Mouse (Mus musculus) neural tube, embryonic 14.5 days (tissue): ENCODE results near the gene Hsdl2. TPM values are rescaled to one million over a fixed set of nuclear protein-coding genes. Genes with fewer than 3 reads are reported as not detected.

Experiments
- ATAC-seq: fragments of 200-750 bp; cut with Nextera tagmentation; 2 replicates; pipeline ENCODE4 v1.8.0; 2017; ENCODE audit warnings: low read depth, mild to moderate bottlenecking, moderate TSS enrichment, moderate library complexity
- H3K27ac ChIP-seq: fragments of 300-500 bp; sonication (generic); 2 replicates; pipeline ENCODE4 v1.5.1; 2014; ENCODE audit warnings: low read depth, mild to moderate bottlenecking, control low read depth, low read length, moderate library complexity, mixed read lengths
- H3K27me3 ChIP-seq: fragments of 300-500 bp; sonication (generic); 2 replicates; pipeline ENCODE4 v1.6.1; 2014; ENCODE audit warnings: low read length; ENCODE audit not compliant: control insufficient read depth, insufficient read depth
- H3K36me3 ChIP-seq: fragments of 300-500 bp; sonication (generic); 2 replicates; pipeline ENCODE4 v1.6.1; 2014; ENCODE audit warnings: low read length, mixed read lengths; ENCODE audit not compliant: control insufficient read depth, insufficient read depth
- H3K4me1 ChIP-seq: fragments of 300-500 bp; sonication (generic); 2 replicates; pipeline ENCODE4 v1.6.1; 2014; ENCODE audit warnings: low read length; ENCODE audit not compliant: control insufficient read depth, insufficient read depth
- H3K4me2 ChIP-seq: fragments of 300-500 bp; sonication (generic); 2 replicates; pipeline ENCODE4 v1.6.1; 2014; ENCODE audit warnings: mild to moderate bottlenecking, low read depth, low read length, control low read depth
- H3K4me3 ChIP-seq: fragments of 300-500 bp; sonication (generic); 2 replicates; pipeline ENCODE4 v1.5.1; 2014; ENCODE audit warnings: low read depth, low read length, control low read depth, mixed read lengths
- H3K9ac ChIP-seq: fragments of 300-500 bp; sonication (generic); replicated peaks from 2 replicates; pipeline ENCODE4 v1.6.1; 2014; ENCODE audit warnings: low read depth, mild to moderate bottlenecking, control low read depth, low read length, mixed read lengths
- H3K9me3 ChIP-seq: fragments of 300-500 bp; sonication (generic); 2 replicates; pipeline ENCODE4 v1.6.1; 2016; ENCODE audit warnings: low read length; ENCODE audit not compliant: control insufficient read depth
- WGBS: fragments of 180-500 bp; shearing (Covaris S2); extraction: QIAGEN DNeasy Blood & Tissue Kit; methylation state at CpG from one replicate; pipeline ENCODE4 v1.1.7; 2014; 5-methylcytosine and 5-hydroxymethylcytosine counted together
- polyA plus RNA-seq: library from polyadenylated mRNA; unstranded; fragments of >200 nt; fragmentation: Nextera tagmentation; extraction: Ambion mirVana; gene quantifications from 2 replicates; pipeline ENCODE4 v1.2.1, GENCODE M21; 2014

Hsdl2 gene
- polyA plus RNA-seq, 1 experiment from 2014 or later = 39.5 TPM

GRCm38 (mm10) chr4:59604892-59605291, 23.5 kb downstream of the Hsdl2 start:
- no peak overlapping the region for H3K4me2 ChIP-seq
- no peaks in the 10 kb centered on the region for H3K9me3 ChIP-seq
- no peaks in the 10 kb centered on the region for H3K4me1 ChIP-seq
- H3K36me3 ChIP-seq = no peaks in the 10 kb centered on the region
- H3K4me3 ChIP-seq = no peak overlapping the region
- ATAC-seq = no peak
- H3K27ac ChIP-seq = no peak overlapping the region
- H3K9ac ChIP-seq = no peak overlapping the region
- WGBS = 81% methylated on average over 3 of the region's 3 CpGs
- H3K27me3 ChIP-seq = no peaks in the 10 kb centered on the region

- peaks cover 2% of the 10 kb centered on the region; the same call in 1 of the 2 replicates for H3K36me3 ChIP-seq
Measured at GRCm38 (mm10) chr4:59605501-59605900, 24.1 kb downstream of the Hsdl2 start.

DNA sequence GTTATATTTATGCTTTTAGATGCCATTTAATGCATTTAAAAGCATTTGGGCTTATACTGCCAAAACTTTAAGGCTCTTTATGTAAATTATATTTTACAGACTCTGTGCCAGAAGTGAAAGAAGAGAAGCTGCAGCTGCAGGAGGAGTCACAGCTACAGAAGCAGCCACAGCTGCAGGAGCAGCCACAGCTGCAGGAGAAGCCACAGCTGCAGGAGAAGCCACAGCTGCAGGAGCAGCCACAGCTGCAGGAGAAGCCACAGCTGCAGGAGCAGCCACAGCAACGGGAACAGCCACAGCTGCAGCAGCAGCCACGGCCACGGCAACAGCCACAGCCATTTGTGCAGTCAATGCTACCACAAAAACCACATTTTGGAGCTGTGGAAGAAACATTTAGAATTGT, 29.0 kb downstream of the Hsdl2 start:
- H3K36me3 ChIP-seq = peaks cover 12% of the 10 kb centered on the region; the same call in 1 of the 2 replicates
- no peak overlapping the region for H3K4me3 ChIP-seq
- H3K27ac ChIP-seq = no peak overlapping the region
- H3K4me1 ChIP-seq = no peaks in the 10 kb centered on the region
- no peaks in the 10 kb centered on the region for H3K27me3 ChIP-seq
- H3K9ac ChIP-seq = no peak overlapping the region
- no peak for ATAC-seq
- 75% methylated on average over 3 of the region's 3 CpGs for WGBS
- no peaks in the 10 kb centered on the region for H3K9me3 ChIP-seq
- H3K4me2 ChIP-seq = no peak overlapping the region

More at GRCm38 (mm10) chr4:59605501-59605900, 24.1 kb downstream of the Hsdl2 start:
- Histone ChIP-seq H3K27ac (no peak overlapping the region), H3K9ac (no peak overlapping the region), H3K4me1 (no peaks in the 10 kb centered on the region), H3K27me3 (no peaks in the 10 kb centered on the region), H3K4me3 (no peak overlapping the region), H3K9me3 (no peaks in the 10 kb centered on the region), H3K4me2 (no peak overlapping the region)
- ATAC-seq = no peak
- WGBS = 97% methylated on average over 3 of the region's 3 CpGs

DNA sequence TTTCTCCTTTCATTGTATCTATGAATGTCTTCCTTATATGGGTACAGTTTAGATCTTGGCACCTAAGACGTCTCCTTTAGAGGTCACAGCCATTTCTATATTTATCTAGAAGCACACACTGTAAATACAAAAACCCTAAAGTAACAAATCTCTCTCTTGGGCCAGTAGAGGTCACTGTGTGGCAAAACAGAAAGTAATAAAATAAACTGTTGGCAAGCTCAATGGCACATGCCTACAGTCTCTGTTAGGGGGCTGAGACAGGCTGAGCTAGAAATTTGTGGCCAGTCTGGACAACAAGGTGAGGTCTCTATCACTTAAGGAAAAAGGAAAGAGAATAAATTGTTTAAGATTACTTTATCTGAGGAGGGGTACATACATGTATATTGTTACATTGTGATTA, 33.6 kb downstream of the Hsdl2 start:
- H3K4me3 ChIP-seq = no peak overlapping the region
- no peaks in the 10 kb centered on the region for H3K4me1 ChIP-seq
- no peak overlapping the region for H3K9ac ChIP-seq
- peak; percentile 38; the same call in 1 of the 2 replicates for ATAC-seq
- no peak overlapping the region for H3K27ac ChIP-seq
- 47% methylated on average over 1 of the region's 1 CpGs for WGBS
- H3K27me3 ChIP-seq = no peaks in the 10 kb centered on the region
- no peaks in the 10 kb centered on the region for H3K9me3 ChIP-seq
- H3K36me3 ChIP-seq = peaks cover 12% of the 10 kb centered on the region; the same call in 1 of the 2 replicates
- H3K4me2 ChIP-seq = no peak overlapping the region

DNA sequence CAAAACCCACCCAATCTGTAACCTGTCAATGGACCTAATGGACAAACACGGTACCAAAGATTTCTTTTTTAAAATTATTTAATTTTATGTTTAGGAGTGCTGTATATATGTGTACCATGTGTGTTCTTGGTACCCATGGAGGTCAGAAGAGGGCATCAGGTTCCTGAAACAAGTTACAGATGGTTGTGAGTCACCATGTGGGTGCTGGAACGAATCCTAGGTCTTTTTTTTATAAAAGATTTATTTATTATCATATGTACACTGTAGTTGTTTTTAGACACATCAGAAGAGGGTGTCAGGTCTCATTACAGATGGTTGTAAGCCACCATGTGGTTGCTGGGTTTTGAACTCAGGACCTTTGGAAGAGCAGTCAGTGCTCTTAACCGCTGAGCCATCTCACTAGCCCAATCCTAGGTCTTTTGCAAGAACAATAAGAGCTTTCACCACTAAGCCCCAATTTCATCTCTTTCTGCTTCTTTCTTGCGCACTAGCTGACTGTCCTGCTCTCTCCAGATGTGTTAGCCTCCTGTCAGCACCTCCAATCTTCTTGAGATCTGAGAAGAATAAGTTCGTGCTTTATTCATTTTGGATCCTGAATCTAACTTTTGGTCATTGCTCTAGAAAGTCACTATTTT, 38.4 kb downstream of the Hsdl2 start:
- Histone ChIP-seq H3K9ac (no peak overlapping the region), H3K36me3 (no peaks in the 10 kb centered on the region), H3K9me3 (no peaks in the 10 kb centered on the region), H3K4me2 (no peak overlapping the region), H3K27ac (no peak overlapping the region), H3K27me3 (no peaks in the 10 kb centered on the region), H3K4me3 (no peak overlapping the region), H3K4me1 (no peaks in the 10 kb centered on the region)
- 91% methylated on average over 5 of the region's 5 CpGs for WGBS
- ATAC-seq = no peak

- ATAC-seq = no peak; the same call in 1 of the 2 replicates
- H3K27ac ChIP-seq = peak overlapping the region; percentile 96
- H3K4me3 ChIP-seq = peak overlapping the region; percentile 97
- H3K36me3 ChIP-seq = no peaks in the 10 kb centered on the region
- peak overlapping the region; percentile 97 for H3K9ac ChIP-seq
- no peaks in the 10 kb centered on the region for H3K27me3 ChIP-seq
- peaks cover 20% of the 10 kb centered on the region for H3K4me1 ChIP-seq
- 3% methylated on average over 15 of the region's 18 CpGs for WGBS
- H3K9me3 ChIP-seq = no peaks in the 10 kb centered on the region
- H3K4me2 ChIP-seq = peak overlapping the region; percentile 50
Measured at GRCm38 (mm10) chr4:59625676-59625997, 44.3 kb downstream of the Hsdl2 start.

- H3K9me3 ChIP-seq = no peaks in the 10 kb centered on the region
- H3K9ac ChIP-seq = peak within 1 kb of the TSS; percentile 97
- WGBS = under 1% methylated on average over 60 of the region's 120 CpGs
Measured at GRCm38 (mm10) chr4:59625998-59626910, 44.9 kb downstream of the Hsdl2 start, which contains the start of gene E130308A19Rik. E130308A19Rik (plus strand) TSS chr4:59626211.

DNA sequence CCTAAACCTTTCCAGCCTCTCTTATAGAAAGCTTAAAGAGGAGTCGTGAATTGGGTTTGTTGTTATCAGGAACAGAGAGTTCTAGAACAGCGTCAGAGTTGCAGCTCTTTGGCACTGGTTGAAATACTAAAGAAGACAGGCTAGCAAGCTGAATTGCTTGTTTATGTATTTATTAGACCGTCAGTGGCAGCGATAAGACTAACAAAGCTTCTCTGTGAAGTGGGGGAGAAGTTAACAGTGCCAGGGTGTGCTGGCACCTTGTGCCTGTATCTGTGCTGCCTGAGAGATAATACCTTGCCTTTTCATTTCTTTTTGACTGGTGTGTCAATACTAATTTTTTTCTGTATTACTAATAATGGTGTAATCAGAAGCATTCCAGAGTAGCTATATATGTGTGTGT, 46.9 kb downstream of the Hsdl2 start:
- ATAC-seq = no peak
- H3K4me2 ChIP-seq = peak overlapping the region; percentile 43; the same call in 1 of the 2 replicates
- no peaks in the 10 kb centered on the region for H3K36me3 ChIP-seq
- H3K27me3 ChIP-seq = no peaks in the 10 kb centered on the region
- no peak overlapping the region for H3K27ac ChIP-seq
- no peaks in the 10 kb centered on the region for H3K9me3 ChIP-seq
- 28% methylated on average over 4 of the region's 4 CpGs for WGBS
- H3K9ac ChIP-seq = no peak overlapping the region; the same call in 1 of the 2 replicates
- peaks cover 24% of the 10 kb centered on the region for H3K4me1 ChIP-seq
- peak overlapping the region; percentile 12; the same call in 1 of the 2 replicates for H3K4me3 ChIP-seq

More at GRCm38 (mm10) chr4:59625998-59626910, 44.9 kb downstream of the Hsdl2 start, which contains the start of gene E130308A19Rik:
- H3K4me3 ChIP-seq = peak within 1 kb of the TSS; percentile 97
- H3K27me3 ChIP-seq = no peaks in the 10 kb centered on the region
- H3K4me2 ChIP-seq = peak within 1 kb of the TSS; percentile 50
- peaks cover 22% of the 10 kb centered on the region for H3K4me1 ChIP-seq
- peak within 1 kb of the TSS; percentile 96 for H3K27ac ChIP-seq
- no peaks in the 10 kb centered on the region for H3K36me3 ChIP-seq
- peak; percentile 93 for ATAC-seq
